Mouse (Mus musculus): ENCODE results near the gene Ctnna2.

Ctnna2 gene

GRCm38 (mm10) chr6:77817116-77817515 lies 162.4 kb downstream of the Ctnna2 start:
- no peak for DNase-seq (ENCODE audit: low spot score)

- DNase-seq (ENCODE audit: low spot score), result no peak
These were observed 168.5 kb downstream of the Ctnna2 start for GRCm38 (mm10) chr6:77811041-77811440.

GRCm38 (mm10) chr6:77802604-77803003 lies 176.9 kb downstream of the Ctnna2 start:
- no peak for DNase-seq (ENCODE audit: low spot score)

- no peak for DNase-seq (ENCODE audit: low spot score)
These were observed 196.2 kb downstream of the Ctnna2 start for GRCm38 (mm10) chr6:77783342-77783741.

GRCm38 (mm10) chr6:77768357-77769103 lies 211.0 kb downstream of the Ctnna2 start:
- no peak for DNase-seq (ENCODE audit: low spot score)

GRCm38 (mm10) chr6:77758164-77758563 lies 221.3 kb downstream of the Ctnna2 start:
- DNase-seq (ENCODE audit: low spot score), result no peak

GRCm38 (mm10) chr6:77745426-77745825 lies 234.1 kb downstream of the Ctnna2 start:
- no peak for DNase-seq (ENCODE audit: low spot score)

- no peak for DNase-seq (ENCODE audit: low spot score)
These were observed 235.8 kb downstream of the Ctnna2 start for GRCm38 (mm10) chr6:77743651-77744050.

- no peak for DNase-seq (ENCODE audit: low spot score)
These were observed 236.5 kb downstream of the Ctnna2 start for GRCm38 (mm10) chr6:77742988-77743387.

- no peak for DNase-seq (ENCODE audit: low spot score)
These were observed 240.9 kb downstream of the Ctnna2 start for GRCm38 (mm10) chr6:77738640-77739039.

GRCm38 (mm10) chr6:77724952-77725299 lies 254.6 kb downstream of the Ctnna2 start:
- DNase-seq (ENCODE audit: low spot score), result no peak

- DNase-seq (ENCODE audit: low spot score), result no peak
These were observed 255.2 kb downstream of the Ctnna2 start for GRCm38 (mm10) chr6:77724042-77724951.

GRCm38 (mm10) chr6:77694093-77694492 lies 285.4 kb downstream of the Ctnna2 start:
- no peak for DNase-seq (ENCODE audit: low spot score)

GRCm38 (mm10) chr6:77687173-77687572 lies 292.3 kb downstream of the Ctnna2 start:
- DNase-seq (ENCODE audit: low spot score), result no peak

GRCm38 (mm10) chr6:77650127-77650526 lies 329.4 kb downstream of the Ctnna2 start:
- DNase-seq (ENCODE audit: low spot score), result no peak

GRCm38 (mm10) chr6:77644591-77644990 lies 334.9 kb downstream of the Ctnna2 start:
- no peak for DNase-seq (ENCODE audit: low spot score)

GRCm38 (mm10) chr6:77638784-77639183 lies 340.7 kb downstream of the Ctnna2 start:
- DNase-seq (ENCODE audit: low spot score), result no peak

- DNase-seq (ENCODE audit: low spot score), result no peak
These were observed 345.5 kb downstream of the Ctnna2 start for GRCm38 (mm10) chr6:77633997-77634396.

GRCm38 (mm10) chr6:77628573-77629192 lies 350.8 kb downstream of the Ctnna2 start:
- DNase-seq (ENCODE audit: low spot score), result no peak

GRCm38 (mm10) chr6:77604642-77605392 lies 374.7 kb downstream of the Ctnna2 start:
- no peak for DNase-seq (ENCODE audit: low spot score)

GRCm38 (mm10) chr6:77603914-77604313 lies 375.6 kb downstream of the Ctnna2 start:
- no peak for DNase-seq (ENCODE audit: low spot score)

GRCm38 (mm10) chr6:77599244-77599643 lies 380.3 kb downstream of the Ctnna2 start:
- DNase-seq (ENCODE audit: low spot score), result no peak
